Mouse (Mus musculus) midbrain, embryonic 16.5 days (tissue): ENCODE measurements around the gene Ikzf1. TPM values are rescaled to one million over a fixed set of nuclear protein-coding genes. Genes with fewer than 3 reads are reported as not detected.

ENCODE experiments used
- ATAC-seq: fragments of 200-750 bp; cut with Nextera tagmentation; 2 replicates; pipeline ENCODE4 v1.8.0; 2017; ENCODE audit warnings: moderate TSS enrichment
- H3K27ac ChIP-seq: fragments of 300-500 bp; sonication (generic); 2 replicates; pipeline ENCODE4 v1.5.1; 2014; ENCODE audit warnings: mild to moderate bottlenecking, low read length, mixed read lengths
- H3K27me3 ChIP-seq: fragments of 300-500 bp; sonication (generic); 2 replicates; pipeline ENCODE4 v1.6.1; 2014; ENCODE audit warnings: low read depth, low read length, mixed read lengths; ENCODE audit not compliant: control insufficient read depth, insufficient read depth
- H3K36me3 ChIP-seq: fragments of 300-500 bp; sonication (generic); 2 replicates; pipeline ENCODE4 v1.6.1; 2014; ENCODE audit warnings: mild to moderate bottlenecking, low read length, moderate library complexity, mixed read lengths; ENCODE audit not compliant: control insufficient read depth, insufficient read depth
- H3K4me1 ChIP-seq: fragments of 300-500 bp; sonication (generic); 2 replicates; pipeline ENCODE4 v1.6.1; 2014; ENCODE audit warnings: mild to moderate bottlenecking, low read length, mixed read lengths; ENCODE audit not compliant: control insufficient read depth, insufficient read depth
- H3K4me2 ChIP-seq: fragments of 300-500 bp; sonication (generic); 2 replicates; pipeline ENCODE4 v1.6.1; 2014; ENCODE audit warnings: mild to moderate bottlenecking, low read length, mixed read lengths
- H3K4me3 ChIP-seq: fragments of 300-500 bp; sonication (generic); 2 replicates; pipeline ENCODE4 v1.5.1; 2014; ENCODE audit warnings: low read depth, mild to moderate bottlenecking, low read length, moderate library complexity, mixed read lengths
- H3K9ac ChIP-seq: fragments of 300-500 bp; sonication (generic); 2 replicates; pipeline ENCODE4 v1.6.1; 2014; ENCODE audit warnings: low read depth, low read length, mixed read lengths
- H3K9me3 ChIP-seq: fragments of 300-500 bp; sonication (generic); replicated peaks from 2 replicates; pipeline ENCODE4 v1.6.1; 2014; ENCODE audit warnings: mild to moderate bottlenecking, low read length, mixed read lengths; ENCODE audit not compliant: control insufficient read depth, poor library complexity, severe bottlenecking
- WGBS: fragments of 180-500 bp; shearing (Covaris S2); extraction: QIAGEN DNeasy Blood & Tissue Kit; methylation state at CpG from one replicate; pipeline ENCODE4 v1.1.7; 2014; 5-methylcytosine and 5-hydroxymethylcytosine counted together
- polyA plus RNA-seq: library from polyadenylated mRNA; unstranded; fragments of >200 nt; fragmentation: Nextera tagmentation; extraction: Ambion mirVana; gene quantifications from 2 replicates; pipeline ENCODE4 v1.2.1, GENCODE M21; 2015

The Ikzf1 gene
- polyA plus RNA-seq, 1 experiment from 2014 or later = 1.4 TPM

DNA sequence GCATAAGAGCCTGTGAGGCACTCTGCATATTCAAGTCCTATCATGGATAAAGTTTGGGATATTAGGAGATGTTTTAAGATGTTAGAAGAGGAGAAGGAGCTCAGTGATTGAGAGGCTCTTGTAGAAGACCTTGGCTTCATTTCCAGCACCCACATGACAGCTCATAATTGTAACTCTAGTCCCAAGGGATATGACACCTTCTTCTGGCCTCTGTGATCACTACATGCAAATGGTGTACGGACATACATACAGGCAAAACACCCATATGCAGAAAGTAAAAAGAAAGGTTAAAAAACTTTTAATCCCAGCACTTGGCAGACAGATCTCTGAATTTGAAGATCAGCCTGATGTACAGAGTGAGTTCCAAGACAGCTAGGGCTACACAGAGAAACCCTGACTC is 113.9 kb downstream of the Ikzf1 start:
- 100% methylated on average over 1 of the region's 1 CpGs for WGBS
- Histone ChIP-seq H3K9me3 (no peaks in the 10 kb centered on the region), H3K4me1 (no peaks in the 10 kb centered on the region), H3K4me3 (no peak overlapping the region), H3K27ac (no peak overlapping the region), H3K9ac (no peak overlapping the region), H3K4me2 (no peak overlapping the region), H3K36me3 (no peaks in the 10 kb centered on the region), H3K27me3 (no peaks in the 10 kb centered on the region)
- no peak for ATAC-seq

DNA sequence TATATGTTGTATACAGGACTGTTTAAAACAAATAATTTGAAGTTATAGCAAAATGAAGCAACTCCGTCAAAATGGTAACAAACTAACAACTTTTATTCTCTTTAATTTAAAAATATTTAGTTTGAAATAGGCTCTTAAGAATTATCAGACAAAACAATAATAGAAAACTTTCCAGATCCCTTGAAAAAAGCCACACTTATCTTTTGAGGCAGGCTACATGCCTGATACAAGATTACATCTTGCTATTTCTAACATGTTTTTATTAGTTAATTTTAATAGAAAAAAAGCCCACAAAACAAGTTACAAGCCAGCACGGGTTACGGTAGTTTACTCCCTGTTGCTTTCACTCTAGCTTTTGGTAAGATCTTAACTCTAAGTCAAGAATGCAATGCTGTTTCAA is 115.5 kb downstream of the Ikzf1 start:
- Histone ChIP-seq H3K27ac (no peak overlapping the region), H3K4me3 (no peak overlapping the region), H3K9me3 (no peaks in the 10 kb centered on the region), H3K4me2 (no peak overlapping the region), H3K36me3 (no peaks in the 10 kb centered on the region), H3K4me1 (no peaks in the 10 kb centered on the region), H3K27me3 (no peaks in the 10 kb centered on the region), H3K9ac (no peak overlapping the region)
- ATAC-seq = no peak
- 95% methylated on average over 3 of the region's 3 CpGs for WGBS

DNA sequence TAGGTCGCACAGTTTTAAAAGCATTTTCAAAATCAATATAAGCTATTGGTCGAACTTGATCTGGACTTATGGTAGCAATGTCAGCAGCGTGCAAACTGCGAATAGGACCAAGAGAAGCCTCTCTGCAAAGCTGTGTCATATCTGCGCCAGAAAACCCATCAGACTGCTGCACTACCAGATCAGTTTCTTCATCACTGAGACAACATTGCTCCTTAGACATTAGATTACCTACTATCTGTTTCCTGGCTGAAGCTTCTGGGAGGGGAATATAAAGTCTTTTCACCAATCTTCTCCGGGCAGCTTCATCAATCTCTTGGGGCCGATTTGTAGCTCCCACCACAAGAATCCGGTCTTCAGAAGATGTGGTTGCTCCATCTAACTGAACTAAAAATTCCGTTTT is 116.3 kb downstream of the Ikzf1 start:
- no peak overlapping the region for H3K4me2 ChIP-seq
- ATAC-seq = no peak
- WGBS = 96% methylated on average over 9 of the region's 9 CpGs

GRCm38 (mm10) chr11:11804421-11804820 is 119.6 kb downstream of the Ikzf1 start:
- H3K4me2 ChIP-seq = no peak overlapping the region
- H3K27me3 ChIP-seq = no peaks in the 10 kb centered on the region
- H3K36me3 ChIP-seq = no peaks in the 10 kb centered on the region
- H3K27ac ChIP-seq = no peak overlapping the region
- no peak overlapping the region for H3K9ac ChIP-seq
- H3K4me3 ChIP-seq = no peak overlapping the region
- 88% methylated on average over 5 of the region's 5 CpGs for WGBS
- no peak for ATAC-seq
- peaks cover 2% of the 10 kb centered on the region for H3K4me1 ChIP-seq
- no peaks in the 10 kb centered on the region for H3K9me3 ChIP-seq

More for the DNA sequence above, 116.3 kb downstream of the Ikzf1 start:
- Histone ChIP-seq H3K36me3 (no peaks in the 10 kb centered on the region), H3K4me1 (no peaks in the 10 kb centered on the region), H3K9me3 (no peaks in the 10 kb centered on the region), H3K27ac (no peak overlapping the region), H3K9ac (no peak overlapping the region), H3K27me3 (no peaks in the 10 kb centered on the region), H3K4me3 (no peak overlapping the region)

GRCm38 (mm10) chr11:11805951-11806350 is 121.1 kb downstream of the Ikzf1 start:
- no peaks in the 10 kb centered on the region for H3K27me3 ChIP-seq
- 92% methylated on average over 4 of the region's 4 CpGs for WGBS
- H3K27ac ChIP-seq = no peak overlapping the region
- no peaks in the 10 kb centered on the region for H3K36me3 ChIP-seq
- H3K4me2 ChIP-seq = no peak overlapping the region
- H3K9me3 ChIP-seq = no peaks in the 10 kb centered on the region
- no peak overlapping the region for H3K9ac ChIP-seq
- no peak for ATAC-seq
- H3K4me1 ChIP-seq = peaks cover 5% of the 10 kb centered on the region
- no peak overlapping the region for H3K4me3 ChIP-seq

- Histone ChIP-seq H3K27ac (peak overlapping the region; percentile 94; the same call in 1 of the 2 replicates), H3K9ac (peak overlapping the region; percentile 92), H3K9me3 (no peaks in the 10 kb centered on the region), H3K4me2 (peak overlapping the region; percentile 90), H3K27me3 (no peaks in the 10 kb centered on the region), H3K4me3 (peak overlapping the region; percentile 79), H3K4me1 (peaks cover 5% of the 10 kb centered on the region), H3K36me3 (no peaks in the 10 kb centered on the region)
- WGBS = 9% methylated on average over 25 of the region's 25 CpGs
- ATAC-seq = no peak
These were observed 123.4 kb downstream of the Ikzf1 start for GRCm38 (mm10) chr11:11808035-11808819.

DNA sequence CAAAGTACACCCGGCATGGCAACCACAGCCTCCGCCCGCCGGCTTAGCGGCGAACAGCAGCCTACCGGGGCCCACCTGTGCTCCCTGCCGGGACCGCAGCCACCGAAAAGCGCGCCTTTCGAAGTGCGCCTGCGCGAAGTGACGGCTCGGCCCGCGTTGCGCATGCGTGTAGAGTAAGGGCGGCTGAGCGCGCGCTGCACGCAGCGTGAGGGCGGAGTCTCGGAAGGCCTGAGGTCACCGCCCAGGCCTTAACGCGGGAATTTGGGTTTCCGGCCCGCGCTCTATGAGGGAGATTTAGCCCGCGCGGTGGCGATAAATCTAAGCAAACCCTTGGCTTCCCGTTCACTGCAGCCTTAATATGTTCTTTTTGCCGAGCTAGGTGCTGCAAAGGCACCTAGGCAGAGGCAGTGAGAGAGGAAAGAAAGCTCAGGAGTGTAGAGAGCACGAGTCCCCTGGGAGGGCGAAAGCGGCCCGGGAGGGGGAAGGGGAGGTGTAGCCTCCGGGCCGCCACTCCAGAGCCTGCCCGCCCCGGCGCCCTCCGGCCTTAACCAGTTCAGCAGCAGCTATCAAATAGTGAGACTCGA is 124.1 kb downstream of the Ikzf1 start, which contains the start of gene Fignl1:
Gene Fignl1 (minus strand): TSS at position 143 of the 584 bp plus-strand sequence.
- no peaks in the 10 kb centered on the region for H3K9me3 ChIP-seq
- ATAC-seq = peak; percentile 97
- under 1% methylated on average over 52 of the region's 53 CpGs for WGBS
- H3K4me3 ChIP-seq = peak within 1 kb of the TSS; percentile 79
- H3K27me3 ChIP-seq = no peaks in the 10 kb centered on the region
- H3K9ac ChIP-seq = peak within 1 kb of the TSS; percentile 92
- peaks cover 5% of the 10 kb centered on the region for H3K4me1 ChIP-seq
- peak within 1 kb of the TSS; percentile 90 for H3K4me2 ChIP-seq
- H3K36me3 ChIP-seq = no peaks in the 10 kb centered on the region
- H3K27ac ChIP-seq = peak within 1 kb of the TSS; percentile 94

DNA sequence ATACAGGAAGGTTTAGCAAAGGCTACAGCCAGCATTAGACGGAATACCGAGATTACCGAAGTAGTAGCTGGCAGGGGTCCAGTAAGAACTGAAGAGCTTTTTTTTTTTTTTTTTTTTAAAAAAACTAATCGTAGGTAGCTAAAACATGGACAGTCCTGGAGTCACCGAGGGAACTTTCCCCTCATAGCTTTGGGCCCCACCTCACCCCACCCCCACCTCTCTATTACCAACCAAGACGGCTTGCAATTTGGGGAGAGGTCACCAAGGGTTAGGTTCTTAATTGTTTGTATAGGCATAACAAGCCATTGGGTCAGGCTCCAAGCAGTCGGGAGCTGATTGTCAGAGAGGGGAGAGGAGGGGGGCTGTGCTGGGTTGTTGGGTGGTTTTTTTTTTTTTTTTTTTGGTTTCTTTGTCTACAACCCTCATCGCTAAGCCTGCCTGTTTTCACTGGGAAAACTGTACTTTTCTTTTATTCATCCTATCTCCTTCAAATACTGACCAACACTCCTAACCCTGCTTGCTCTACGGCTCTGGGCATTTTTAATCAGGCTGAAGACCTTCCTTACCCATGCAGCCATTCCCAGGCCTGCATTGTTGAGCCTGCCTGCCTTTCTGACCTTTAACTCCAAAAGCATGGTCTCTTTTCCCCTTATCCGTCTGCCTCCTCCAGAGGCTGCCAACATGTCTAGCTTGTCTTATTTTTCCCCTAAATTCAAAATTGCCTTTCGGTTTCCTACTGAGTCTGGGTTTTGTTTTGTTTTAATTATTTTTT is 124.8 kb downstream of the Ikzf1 start:
- Histone ChIP-seq H3K9me3 (no peaks in the 10 kb centered on the region), H3K4me1 (peaks cover 5% of the 10 kb centered on the region), H3K4me3 (peak overlapping the region; percentile 79), H3K4me2 (peak overlapping the region; percentile 90), H3K27ac (peak overlapping the region; percentile 94), H3K27me3 (no peaks in the 10 kb centered on the region), H3K9ac (peak overlapping the region; percentile 92), H3K36me3 (no peaks in the 10 kb centered on the region)
- no peak; the same call in none of the 2 replicates for ATAC-seq
- WGBS = 3% methylated on average over 11 of the region's 11 CpGs
